Mouse (Mus musculus) lung, postnatal 0 days (tissue): Measurements from ENCODE around the gene Mettl3. TPM values are rescaled to one million over a fixed set of nuclear protein-coding genes. Genes with fewer than 3 reads are reported as not detected.
"Not testable (repeated sequence)": the region's sequence is repeated elsewhere in the genome, so short reads cannot be mapped to it uniquely, and the experiment has no call there.

Experiments
- ATAC-seq: fragments of 200-750 bp; cut with Nextera tagmentation; 2 replicates; pipeline ENCODE4 v1.8.0; 2017; ENCODE audit warnings: moderate library complexity
- DNase-seq: peaks from one replicate; pipeline ENCODE4 v3.0.0-alpha.2; 2016; ENCODE audit warnings: low spot score
- H3K27ac ChIP-seq: fragments of 300-500 bp; sonication (generic); 2 replicates; pipeline ENCODE4 v1.5.1; 2014; ENCODE audit warnings: antibody characterized with exemption, mild to moderate bottlenecking, low read length, mixed read lengths
- H3K27me3 ChIP-seq: fragments of 300-500 bp; sonication (generic); replicated peaks from 2 replicates; pipeline ENCODE4 v1.6.1; 2014; ENCODE audit warnings: low read length, mixed read lengths; ENCODE audit not compliant: insufficient read depth
- H3K36me3 ChIP-seq: fragments of 300-500 bp; sonication (generic); 2 replicates; pipeline ENCODE4 v1.6.1; 2014; ENCODE audit warnings: low read length, mixed read lengths; ENCODE audit not compliant: insufficient read depth
- H3K4me1 ChIP-seq: fragments of 300-500 bp; sonication (generic); 2 replicates; pipeline ENCODE4 v1.6.1; 2014; ENCODE audit warnings: antibody characterized with exemption, low read depth, low read length, mixed read lengths; ENCODE audit not compliant: insufficient read depth
- H3K4me2 ChIP-seq: fragments of 300-500 bp; sonication (generic); replicated peaks from 2 replicates; pipeline ENCODE4 v1.6.1; 2014; ENCODE audit warnings: low read depth, mild to moderate bottlenecking, low read length, moderate library complexity, mixed read lengths
- H3K4me3 ChIP-seq: fragments of 300-500 bp; sonication (generic); 2 replicates; pipeline ENCODE4 v1.5.1; 2014; ENCODE audit warnings: low read depth, low read length
- H3K9ac ChIP-seq: fragments of 300-500 bp; sonication (generic); replicated peaks from 2 replicates; pipeline ENCODE4 v1.6.1; 2014; ENCODE audit warnings: low read depth, mild to moderate bottlenecking
- H3K9me3 ChIP-seq: fragments of 300-500 bp; sonication (generic); 2 replicates; pipeline ENCODE4 v1.6.1; 2016; ENCODE audit warnings: low read length, mixed read lengths
- CTCF ChIP-seq: IDR thresholded peaks from 2 replicates; pipeline ENCODE4 v1.5.1; 2016; ENCODE audit warnings: antibody characterized with exemption, mild to moderate bottlenecking
- EP300 ChIP-seq: IDR thresholded peaks from 2 replicates; pipeline ENCODE4 v1.6.1; 2016; ENCODE audit warnings: antibody characterized with exemption, mild to moderate bottlenecking, control low read depth
- WGBS: fragments of 180-500 bp; shearing (Covaris S2); extraction: QIAGEN DNeasy Blood & Tissue Kit; methylation state at CpG from one replicate; pipeline ENCODE4 v1.1.7; 2014; 5-methylcytosine and 5-hydroxymethylcytosine counted together
- polyA plus RNA-seq: library from polyadenylated mRNA; unstranded; fragments of >200 nt; fragmentation: Nextera tagmentation; extraction: Ambion mirVana; gene quantifications from 2 replicates; pipeline ENCODE4 v1.2.1, GENCODE M21; 2015

Gene Mettl3
- polyA plus RNA-seq, 1 experiment from 2014 or later: 19.6 TPM

GRCm38 (mm10) chr14:52306100-52306499 is 1.2 kb upstream of the Mettl3 start:
- DNase-seq: no peak
- Histone ChIP-seq H3K4me3 (no peak overlapping the region), H3K4me2 (no peak overlapping the region), H3K36me3 (no peaks in the 10 kb centered on the region), H3K27ac (no peak overlapping the region), H3K4me1 (no peaks in the 10 kb centered on the region; the same call in 1 of the 2 replicates), H3K9me3 (no peaks in the 10 kb centered on the region), H3K27me3 (no peaks in the 10 kb centered on the region), H3K9ac (no peak overlapping the region)
- WGBS: 96% methylated on average over 2 of the region's 2 CpGs
- no peak for ATAC-seq
- TF ChIP-seq CTCF: no peak
- TF ChIP-seq EP300: no peak

- H3K4me1 ChIP-seq, H3K4me3 ChIP-seq, H3K4me2 ChIP-seq, H3K9ac ChIP-seq, H3K27me3 ChIP-seq, ATAC-seq, DNase-seq, H3K9me3 ChIP-seq, H3K27ac ChIP-seq: not testable (repeated sequence)
- H3K36me3 ChIP-seq: peaks cover 15% of the 10 kb centered on the region
- 89% methylated on average over 3 of the region's 3 CpGs for WGBS
These were observed 1.4 kb downstream of the Mettl3 start for GRCm38 (mm10) chr14:52303517-52303916.

- peak; percentile 88 for DNase-seq
These were observed 9.2 kb downstream of the Mettl3 start for GRCm38 (mm10) chr14:52295558-52296264.

GRCm38 (mm10) chr14:52284191-52284590 is 20.7 kb downstream of the Mettl3 start:
- Histone ChIP-seq H3K27me3 (no peaks in the 10 kb centered on the region), H3K9ac (no peak overlapping the region), H3K4me3 (no peak overlapping the region), H3K4me1 (no peaks in the 10 kb centered on the region; the same call in 1 of the 2 replicates), H3K36me3 (peaks cover 13% of the 10 kb centered on the region; the same call in 1 of the 2 replicates), H3K9me3 (no peaks in the 10 kb centered on the region), H3K27ac (no peak overlapping the region), H3K4me2 (no peak overlapping the region)
- DNase-seq (no peak), ATAC-seq (no peak)
- no peak for TF ChIP-seq EP300
- TF ChIP-seq CTCF: no peak
- WGBS: 92% methylated on average over 3 of the region's 3 CpGs

More at GRCm38 (mm10) chr14:52295558-52296264, 9.2 kb downstream of the Mettl3 start:
- WGBS: 69% methylated on average over 6 of the region's 6 CpGs
- TF ChIP-seq CTCF (peak; percentile 72), EP300 (no peak)
- peaks cover 39% of the 10 kb centered on the region for H3K36me3 ChIP-seq
- no peak overlapping the region for H3K4me2 ChIP-seq
- no peaks in the 10 kb centered on the region for H3K9me3 ChIP-seq
- no peak overlapping the region for H3K27ac ChIP-seq
- H3K27me3 ChIP-seq: no peaks in the 10 kb centered on the region
- ATAC-seq: peak; percentile 55
- no peaks in the 10 kb centered on the region for H3K4me1 ChIP-seq
- no peak overlapping the region for H3K4me3 ChIP-seq
- no peak overlapping the region for H3K9ac ChIP-seq

DNA sequence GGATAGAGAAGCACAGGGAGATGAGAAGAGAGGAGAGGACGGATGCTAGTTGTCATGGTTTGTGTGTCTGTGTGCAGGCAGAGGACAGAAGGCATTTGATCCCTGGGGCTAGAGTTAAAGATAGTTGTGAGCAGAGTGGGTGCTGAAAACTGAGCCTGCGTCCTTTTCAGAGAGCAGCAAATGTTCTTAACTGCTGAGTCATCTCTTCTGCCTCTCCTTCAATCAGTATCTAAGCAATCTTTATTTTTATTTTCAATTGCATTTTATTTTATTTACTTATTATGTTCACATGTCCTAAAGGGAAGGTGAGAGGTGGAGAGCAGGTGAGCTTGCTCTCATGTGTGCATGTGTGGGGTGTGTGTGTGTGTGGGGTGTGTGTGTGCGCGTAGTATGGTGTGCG is 21.3 kb downstream of the Mettl3 start:
- Histone ChIP-seq H3K4me1 (no peaks in the 10 kb centered on the region; the same call in 1 of the 2 replicates), H3K4me2 (no peak overlapping the region), H3K4me3 (no peak overlapping the region), H3K9ac (no peak overlapping the region), H3K36me3 (peaks cover 13% of the 10 kb centered on the region; the same call in 1 of the 2 replicates), H3K27me3 (no peaks in the 10 kb centered on the region), H3K9me3 (no peaks in the 10 kb centered on the region), H3K27ac (no peak overlapping the region)
- DNase-seq (no peak), ATAC-seq (no peak)
- TF ChIP-seq CTCF (no peak), EP300 (no peak)
- WGBS: 96% methylated on average over 5 of the region's 5 CpGs

DNA sequence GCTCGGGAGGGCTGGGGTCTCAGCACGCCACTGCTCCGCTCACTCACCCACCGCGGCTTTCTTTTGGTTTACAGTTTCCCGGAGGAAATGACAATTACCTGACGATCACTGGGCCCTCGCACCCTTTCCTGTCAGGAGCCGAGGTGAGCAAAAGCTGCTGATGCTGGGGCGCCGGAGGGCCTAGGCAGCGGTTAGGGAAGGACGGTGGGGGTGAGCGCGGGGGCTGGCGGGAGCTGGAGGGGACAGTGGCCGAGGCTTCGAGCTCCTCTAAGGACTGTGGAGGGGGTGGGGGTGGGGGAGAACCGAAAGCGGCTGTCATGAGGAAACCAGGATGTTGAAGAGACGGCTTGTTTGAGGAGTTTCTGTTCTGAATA is 25.2 kb downstream of the Mettl3 start:
- Histone ChIP-seq H3K27ac (peak overlapping the region; percentile 93), H3K9ac (peak overlapping the region; percentile 77), H3K9me3 (no peaks in the 10 kb centered on the region), H3K4me3 (peak overlapping the region; percentile 79), H3K4me2 (peak overlapping the region; percentile 68), H3K27me3 (no peaks in the 10 kb centered on the region), H3K36me3 (no peaks in the 10 kb centered on the region), H3K4me1 (no peaks in the 10 kb centered on the region; the same call in 1 of the 2 replicates)
- under 1% methylated on average over 21 of the region's 21 CpGs for WGBS
- peak; percentile 16 for ATAC-seq
- no peak for TF ChIP-seq CTCF
- no peak for TF ChIP-seq EP300
- peak; percentile 55 for DNase-seq
